Mouse (Mus musculus): ENCODE data around the gene Hltf.

- no peak for TF ChIP-seq CTCF (IDR thresholded peaks at IDR 0.05; ENCODE audit: low read depth)
- TF ChIP-seq EP300 (IDR thresholded peaks at IDR 0.05; ENCODE audit: low read depth): no peak
These were observed 76.9 kb downstream of the Hltf start for GRCm38 (mm10) chr3:20134545-20134944.
